Mouse (Mus musculus): ENCODE data around the gene Kif14. TPM values are rescaled to one million over a fixed set of nuclear protein-coding genes. Genes with fewer than 3 reads are reported as not detected.
"Not testable (repeated sequence)": the region's sequence is repeated elsewhere in the genome, so short reads cannot be mapped to it uniquely, and the experiment has no call there.

Gene Kif14
- polyA plus RNA-seq, 1 experiment from 2014 or later, result 5.2 TPM

GRCm38 (mm10) chr1:136462443-136462842, 3.7 kb upstream of the Kif14 start:
- WGBS, result 48% methylated on average over 10 of the region's 10 CpGs
- no peak overlapping the region for H3K4me3 ChIP-seq (replicated peaks; ENCODE audit: low read length)
- H3K4me1 ChIP-seq (ENCODE audit: control insufficient read depth, insufficient read depth, low read length), result peaks cover 6% of the 10 kb centered on the region; the same call in 1 of the 2 replicates
- H3K4me2 ChIP-seq (ENCODE audit: low read depth, low read length), result no peak overlapping the region
- H3K27me3 ChIP-seq (ENCODE audit: control insufficient read depth, insufficient read depth, low read length), result no peaks in the 10 kb centered on the region
- H3K9ac ChIP-seq (ENCODE audit: low read length), result no peak overlapping the region
- H3K36me3 ChIP-seq (ENCODE audit: control insufficient read depth, insufficient read depth, low read length), result no peaks in the 10 kb centered on the region
- no peaks in the 10 kb centered on the region for H3K9me3 ChIP-seq (replicated peaks; ENCODE audit: control insufficient read depth, low read length)
- no peak overlapping the region for H3K27ac ChIP-seq (ENCODE audit: low read length)
- no peak for ATAC-seq (ENCODE audit: insufficient read depth, low FRiP score)

GRCm38 (mm10) chr1:136465168-136465567, 975 bp upstream of the Kif14 start:
- H3K4me2 ChIP-seq (ENCODE audit: low read depth, low read length), result no peak overlapping the region
- peaks cover 6% of the 10 kb centered on the region; the same call in 1 of the 2 replicates for H3K4me1 ChIP-seq (ENCODE audit: control insufficient read depth, insufficient read depth, low read length)
- H3K4me3 ChIP-seq (replicated peaks; ENCODE audit: low read length), result no peak overlapping the region
- no peak overlapping the region for H3K9ac ChIP-seq (ENCODE audit: low read length)
- H3K36me3 ChIP-seq (ENCODE audit: control insufficient read depth, insufficient read depth, low read length), result no peaks in the 10 kb centered on the region
- no peaks in the 10 kb centered on the region for H3K27me3 ChIP-seq (ENCODE audit: control insufficient read depth, insufficient read depth, low read length)
- ATAC-seq (ENCODE audit: insufficient read depth, low FRiP score), result no peak
- no peaks in the 10 kb centered on the region for H3K9me3 ChIP-seq (replicated peaks; ENCODE audit: control insufficient read depth, low read length)
- H3K27ac ChIP-seq (ENCODE audit: low read length), result no peak overlapping the region

- no peak overlapping the region for H3K4me3 ChIP-seq (replicated peaks; ENCODE audit: low read length)
- H3K27me3 ChIP-seq (ENCODE audit: control insufficient read depth, insufficient read depth, low read length), result no peaks in the 10 kb centered on the region
- H3K27ac ChIP-seq (ENCODE audit: low read length), result no peak overlapping the region
- peaks cover 11% of the 10 kb centered on the region for H3K4me1 ChIP-seq (ENCODE audit: control insufficient read depth, insufficient read depth, low read length)
- no peak overlapping the region for H3K4me2 ChIP-seq (ENCODE audit: low read depth, low read length)
- WGBS, result 84% methylated on average over 4 of the region's 4 CpGs
- ATAC-seq (ENCODE audit: insufficient read depth, low FRiP score), result no peak
- no peaks in the 10 kb centered on the region; the same call in none of the 2 replicates for H3K36me3 ChIP-seq (ENCODE audit: control insufficient read depth, insufficient read depth, low read length)
- H3K9ac ChIP-seq (ENCODE audit: low read length), result no peak overlapping the region
- H3K9me3 ChIP-seq (replicated peaks; ENCODE audit: control insufficient read depth, low read length), result no peaks in the 10 kb centered on the region
These were observed 3.3 kb downstream of the Kif14 start for GRCm38 (mm10) chr1:136469408-136469807.

- Histone ChIP-seq H3K4me3 (replicated peaks; ENCODE audit: low read length) (no peak overlapping the region), H3K36me3 (ENCODE audit: control insufficient read depth, insufficient read depth, low read length) (no peaks in the 10 kb centered on the region; the same call in none of the 2 replicates), H3K4me2 (ENCODE audit: low read depth, low read length) (no peak overlapping the region), H3K9ac (ENCODE audit: low read length) (no peak overlapping the region), H3K4me1 (ENCODE audit: control insufficient read depth, insufficient read depth, low read length) (peaks cover 11% of the 10 kb centered on the region), H3K9me3 (replicated peaks; ENCODE audit: control insufficient read depth, low read length) (no peaks in the 10 kb centered on the region), H3K27ac (ENCODE audit: low read length) (no peak overlapping the region), H3K27me3 (ENCODE audit: control insufficient read depth, insufficient read depth, low read length) (no peaks in the 10 kb centered on the region)
- no peak for ATAC-seq (ENCODE audit: insufficient read depth, low FRiP score)
- WGBS, result 37% methylated on average over 6 of the region's 6 CpGs
These were observed 4.3 kb downstream of the Kif14 start for GRCm38 (mm10) chr1:136470471-136470870.

- Histone ChIP-seq H3K36me3 (ENCODE audit: control insufficient read depth, insufficient read depth, low read length) (peaks cover 18% of the 10 kb centered on the region), H3K27ac (ENCODE audit: low read length) (no peak overlapping the region), H3K4me2 (ENCODE audit: low read depth, low read length) (no peak overlapping the region), H3K27me3 (ENCODE audit: control insufficient read depth, insufficient read depth, low read length) (no peaks in the 10 kb centered on the region), H3K4me1 (ENCODE audit: control insufficient read depth, insufficient read depth, low read length) (no peaks in the 10 kb centered on the region), H3K4me3 (replicated peaks; ENCODE audit: low read length) (no peak overlapping the region), H3K9ac (ENCODE audit: low read length) (no peak overlapping the region), H3K9me3 (replicated peaks; ENCODE audit: control insufficient read depth, low read length) (no peaks in the 10 kb centered on the region)
- 62% methylated on average over 5 of the region's 5 CpGs for WGBS
- ATAC-seq (ENCODE audit: insufficient read depth, low FRiP score), result no peak
These were observed 25.5 kb downstream of the Kif14 start for GRCm38 (mm10) chr1:136491681-136492080.

DNA sequence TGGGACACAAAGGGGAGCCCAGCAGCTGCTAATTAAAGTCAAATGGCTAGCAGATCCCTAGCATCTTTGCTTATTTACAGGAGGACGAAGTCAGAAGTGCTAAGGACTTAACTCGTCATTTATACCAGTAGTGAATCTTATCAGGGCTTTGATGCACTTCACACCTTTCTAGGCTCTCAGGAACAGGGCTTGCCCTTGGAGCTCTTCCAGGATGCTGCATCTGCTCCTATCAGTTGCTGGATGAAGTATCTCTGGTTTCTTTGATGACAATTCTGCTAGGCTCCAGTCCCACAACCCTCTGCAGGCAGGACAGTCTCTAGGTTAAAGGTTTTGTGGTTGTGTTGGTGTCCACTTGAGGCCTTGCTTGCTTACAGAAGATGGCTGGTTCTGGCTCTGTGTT, 26.1 kb downstream of the Kif14 start:
- Histone ChIP-seq H3K4me3 (replicated peaks; ENCODE audit: low read length) (no peak overlapping the region), H3K9me3 (replicated peaks; ENCODE audit: control insufficient read depth, low read length) (no peaks in the 10 kb centered on the region), H3K4me1 (ENCODE audit: control insufficient read depth, insufficient read depth, low read length) (no peaks in the 10 kb centered on the region), H3K4me2 (ENCODE audit: low read depth, low read length) (no peak overlapping the region), H3K27ac (ENCODE audit: low read length) (no peak overlapping the region), H3K9ac (ENCODE audit: low read length) (no peak overlapping the region), H3K36me3 (ENCODE audit: control insufficient read depth, insufficient read depth, low read length) (peaks cover 12% of the 10 kb centered on the region), H3K27me3 (ENCODE audit: control insufficient read depth, insufficient read depth, low read length) (no peaks in the 10 kb centered on the region)
- WGBS, result 69% methylated on average over 2 of the region's 2 CpGs
- no peak for ATAC-seq (ENCODE audit: insufficient read depth, low FRiP score)

DNA sequence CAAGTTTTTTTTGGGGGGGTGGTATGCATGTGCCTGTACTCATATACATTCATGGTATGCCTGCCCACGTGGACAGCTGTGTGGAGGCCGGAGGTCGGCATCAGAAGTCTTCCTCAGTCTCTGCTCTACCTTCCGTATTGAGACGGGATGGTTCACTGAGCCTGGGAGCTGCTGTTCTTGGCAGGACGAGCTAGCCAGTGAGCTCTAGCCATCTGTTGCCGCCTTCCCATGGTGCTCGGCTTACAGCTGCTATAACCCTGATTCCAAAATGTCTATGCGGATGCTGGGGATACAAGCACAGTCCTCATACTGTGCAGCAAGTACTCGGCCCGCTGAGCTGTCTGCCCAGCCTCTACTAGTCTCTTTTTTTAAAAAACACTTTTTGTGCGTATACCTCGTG, 33.2 kb downstream of the Kif14 start:
- Histone ChIP-seq H3K4me2 (ENCODE audit: low read depth, low read length) (no peak overlapping the region), H3K27ac (ENCODE audit: low read length) (no peak overlapping the region), H3K27me3 (ENCODE audit: control insufficient read depth, insufficient read depth, low read length) (no peaks in the 10 kb centered on the region), H3K36me3 (ENCODE audit: control insufficient read depth, insufficient read depth, low read length) (peaks cover 17% of the 10 kb centered on the region), H3K9me3 (replicated peaks; ENCODE audit: control insufficient read depth, low read length) (no peaks in the 10 kb centered on the region), H3K9ac (ENCODE audit: low read length) (no peak overlapping the region), H3K4me1 (ENCODE audit: control insufficient read depth, insufficient read depth, low read length) (no peaks in the 10 kb centered on the region), H3K4me3 (replicated peaks; ENCODE audit: low read length) (no peak overlapping the region)
- WGBS, result 91% methylated on average over 13 of the region's 13 CpGs
- ATAC-seq (ENCODE audit: insufficient read depth, low FRiP score), result no peak

DNA sequence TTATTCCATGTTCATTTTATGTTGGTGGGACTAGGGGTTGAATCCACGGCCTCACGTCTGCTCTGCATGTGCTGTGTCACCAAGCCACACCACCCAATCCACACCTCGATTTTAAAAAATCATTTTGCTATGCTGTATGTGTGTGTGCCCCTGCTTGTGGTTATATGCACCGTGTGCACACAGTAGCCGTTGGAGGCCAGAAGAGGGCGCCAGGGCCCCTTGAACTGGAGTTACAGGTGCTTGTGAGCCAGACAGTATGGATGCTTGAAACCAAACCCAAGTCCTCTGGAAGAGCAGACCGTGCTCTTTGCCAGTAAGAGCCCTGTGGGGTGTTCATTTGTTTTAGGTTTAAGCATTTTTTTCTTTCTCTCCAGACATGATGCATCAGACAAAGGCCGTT, 36.8 kb downstream of the Kif14 start:
- WGBS, result 95% methylated on average over 8 of the region's 8 CpGs
- no peaks in the 10 kb centered on the region for H3K4me1 ChIP-seq (ENCODE audit: control insufficient read depth, insufficient read depth, low read length)

GRCm38 (mm10) chr1:136506255-136506654, 40.1 kb downstream of the Kif14 start:
- H3K4me1 ChIP-seq (ENCODE audit: control insufficient read depth, insufficient read depth, low read length); H3K4me2 ChIP-seq (ENCODE audit: low read depth, low read length); H3K27me3 ChIP-seq (ENCODE audit: control insufficient read depth, insufficient read depth, low read length); H3K27ac ChIP-seq (ENCODE audit: low read length); H3K9me3 ChIP-seq (replicated peaks; ENCODE audit: control insufficient read depth, low read length); ATAC-seq (ENCODE audit: insufficient read depth, low FRiP score); H3K4me3 ChIP-seq (replicated peaks; ENCODE audit: low read length); H3K9ac ChIP-seq (ENCODE audit: low read length): not testable (repeated sequence)
- WGBS, result 64% methylated on average over 10 of the region's 10 CpGs
- peaks cover 16% of the 10 kb centered on the region for H3K36me3 ChIP-seq (ENCODE audit: control insufficient read depth, insufficient read depth, low read length)

More for the DNA sequence above, 36.8 kb downstream of the Kif14 start:
- Histone ChIP-seq H3K9ac (ENCODE audit: low read length) (no peak overlapping the region), H3K4me2 (ENCODE audit: low read depth, low read length) (no peak overlapping the region), H3K27me3 (ENCODE audit: control insufficient read depth, insufficient read depth, low read length) (no peaks in the 10 kb centered on the region), H3K4me3 (replicated peaks; ENCODE audit: low read length) (no peak overlapping the region), H3K27ac (ENCODE audit: low read length) (no peak overlapping the region), H3K9me3 (replicated peaks; ENCODE audit: control insufficient read depth, low read length) (no peaks in the 10 kb centered on the region), H3K36me3 (ENCODE audit: control insufficient read depth, insufficient read depth, low read length) (peaks cover 16% of the 10 kb centered on the region)
- no peak for ATAC-seq (ENCODE audit: insufficient read depth, low FRiP score)

DNA sequence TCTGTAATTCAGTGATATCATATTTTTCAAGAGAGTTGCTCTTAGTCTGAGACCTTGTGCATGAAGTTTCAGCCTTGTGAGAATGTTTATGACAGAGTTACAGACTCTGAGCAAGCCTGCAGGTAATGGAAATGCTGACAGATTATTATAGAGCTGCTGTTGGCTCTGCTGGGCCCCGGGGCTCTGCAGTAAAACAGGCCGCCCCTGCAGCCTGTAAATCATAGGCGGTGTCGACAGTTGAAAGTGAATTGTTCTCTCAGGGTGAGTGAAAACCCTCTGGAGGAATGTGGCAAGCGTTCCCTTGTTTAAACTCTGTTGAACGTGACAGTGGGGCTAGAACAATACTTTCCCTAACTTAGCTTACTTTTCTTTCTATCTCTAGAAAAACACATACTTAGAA, 46.2 kb downstream of the Kif14 start:
- no peak overlapping the region for H3K9ac ChIP-seq (ENCODE audit: low read length)
- 17% methylated on average over 6 of the region's 6 CpGs for WGBS
- no peaks in the 10 kb centered on the region for H3K9me3 ChIP-seq (replicated peaks; ENCODE audit: control insufficient read depth, low read length)
- 0 out of 2 replicates have a peak, but pooled peaks cover 1% of the 10 kb centered on the region for H3K36me3 ChIP-seq (ENCODE audit: control insufficient read depth, insufficient read depth, low read length)
- no peak for ATAC-seq (ENCODE audit: insufficient read depth, low FRiP score)
- H3K4me1 ChIP-seq (ENCODE audit: control insufficient read depth, insufficient read depth, low read length), result no peaks in the 10 kb centered on the region
- no peak overlapping the region for H3K4me3 ChIP-seq (replicated peaks; ENCODE audit: low read length)
- H3K4me2 ChIP-seq (ENCODE audit: low read depth, low read length), result no peak overlapping the region
- H3K27me3 ChIP-seq (ENCODE audit: control insufficient read depth, insufficient read depth, low read length), result no peaks in the 10 kb centered on the region
- no peak overlapping the region for H3K27ac ChIP-seq (ENCODE audit: low read length)
